ENCODE assay signal across 8 mouse cellular contexts in genomic region chr10:120751295-120751722, GRCm38 (mm10).
DNase-seq lines count a peak whose midpoint lies in the region; ATAC-seq lines count a peak whose summit lies in the region.

No protein-coding gene starts in this region.

- DNase-seq in midbrain, embryonic 14.5 days = peak; percentile 49
- DNase-seq in midbrain, embryonic 10.5 days (ENCODE audit: low spot score) = no peak
- peak; percentile 7 for DNase-seq in cerebellum, adult 11-12 months
- DNase-seq in heart, embryonic 10.5 days (ENCODE audit: low spot score) = peak; percentile 82
- DNase-seq in kidney, postnatal 10 days = peak; percentile 83
- peak; percentile 22 for DNase-seq in neural tube, embryonic 11.5 days (ENCODE audit: low spot score)

- no peak for ATAC-seq in midbrain, embryonic 14.5 days (ENCODE audit: low FRiP score, low TSS enrichment)
- no peak for ATAC-seq in neural tube, embryonic 11.5 days (ENCODE audit: insufficient read depth, low FRiP score, low TSS enrichment)
- ATAC-seq in granulocyte monocyte progenitor cell, adult 5-6 weeks (replicated peaks; ENCODE audit: poor library complexity, severe bottlenecking) = no peak
- ATAC-seq in midbrain, embryonic 16.5 days = no peak

- H3K4me2 ChIP-seq in midbrain, embryonic 14.5 days (ENCODE audit: low read length) = no peak overlapping the region
- no peak overlapping the region for H3K4me2 ChIP-seq in neural tube, embryonic 11.5 days (ENCODE audit: low read depth)
- no peak overlapping the region for H3K4me2 ChIP-seq in midbrain, embryonic 16.5 days (ENCODE audit: low read length)

- no peaks in the 10 kb centered on the region for H3K36me3 ChIP-seq in midbrain, embryonic 14.5 days (ENCODE audit: control insufficient read depth, insufficient read depth, low read length)
- no peaks in the 10 kb centered on the region for H3K36me3 ChIP-seq in midbrain, embryonic 10.5 days
- H3K36me3 ChIP-seq in heart, embryonic 10.5 days = no peaks in the 10 kb centered on the region
- no peaks in the 10 kb centered on the region for H3K36me3 ChIP-seq in neural tube, embryonic 11.5 days (ENCODE audit: control insufficient read depth, insufficient read depth, low read length)
- H3K36me3 ChIP-seq in midbrain, embryonic 16.5 days (ENCODE audit: control insufficient read depth, insufficient read depth, low read length) = no peaks in the 10 kb centered on the region

- H3K27ac ChIP-seq in midbrain, embryonic 14.5 days (replicated peaks; ENCODE audit: low read depth, low read length) = no peak overlapping the region
- H3K27ac ChIP-seq in midbrain, embryonic 10.5 days (replicated peaks) = no peak overlapping the region
- peak overlapping the region; percentile 85 for H3K27ac ChIP-seq in heart, embryonic 10.5 days
- H3K27ac ChIP-seq in neural tube, embryonic 11.5 days (ENCODE audit: low read depth, low read length) = no peak overlapping the region
- no peak overlapping the region for H3K27ac ChIP-seq in midbrain, embryonic 16.5 days (ENCODE audit: low read length)

- H3K27me3 ChIP-seq in midbrain, embryonic 14.5 days (ENCODE audit: control insufficient read depth, insufficient read depth, low read length) = peaks cover 5% of the 10 kb centered on the region; the same call in 1 of the 2 replicates
- H3K27me3 ChIP-seq in midbrain, embryonic 10.5 days (ENCODE audit: low read depth, poor library complexity, severe bottlenecking) = peaks cover 14% of the 10 kb centered on the region
- H3K27me3 ChIP-seq in heart, embryonic 10.5 days (ENCODE audit: insufficient read depth, poor library complexity, severe bottlenecking) = no peaks in the 10 kb centered on the region
- H3K27me3 ChIP-seq in neural tube, embryonic 11.5 days (ENCODE audit: control insufficient read depth, insufficient read depth, low read length) = no peaks in the 10 kb centered on the region
- no peaks in the 10 kb centered on the region for H3K27me3 ChIP-seq in midbrain, embryonic 16.5 days (ENCODE audit: control insufficient read depth, insufficient read depth, low read depth, low read length)

- no peaks in the 10 kb centered on the region for H3K9me3 ChIP-seq in midbrain, embryonic 14.5 days (ENCODE audit: control insufficient read depth, low read length)
- 0 out of 2 replicates have a peak, but pooled peaks cover 3% of the 10 kb centered on the region for H3K9me3 ChIP-seq in midbrain, embryonic 10.5 days (replicated peaks)
- H3K9me3 ChIP-seq in heart, embryonic 10.5 days = no peaks in the 10 kb centered on the region
- no peaks in the 10 kb centered on the region for H3K9me3 ChIP-seq in neural tube, embryonic 11.5 days (ENCODE audit: control insufficient read depth, low read length)
- 0 out of 2 replicates have a peak, but pooled peaks cover 2% of the 10 kb centered on the region for H3K9me3 ChIP-seq in midbrain, embryonic 16.5 days (replicated peaks; ENCODE audit: control insufficient read depth, low read length, poor library complexity, severe bottlenecking)

- no peak overlapping the region for H3K4me3 ChIP-seq in midbrain, embryonic 14.5 days (replicated peaks; ENCODE audit: low read depth, low read length)
- H3K4me3 ChIP-seq in midbrain, embryonic 10.5 days = no peak overlapping the region
- H3K4me3 ChIP-seq in heart, embryonic 10.5 days = no peak overlapping the region
- no peak overlapping the region for H3K4me3 ChIP-seq in neural tube, embryonic 11.5 days (ENCODE audit: low read depth, low read length)
- no peak overlapping the region for H3K4me3 ChIP-seq in midbrain, embryonic 16.5 days (ENCODE audit: low read depth, low read length)

- no peak overlapping the region for H3K9ac ChIP-seq in midbrain, embryonic 14.5 days (replicated peaks; ENCODE audit: low read length)
- no peak overlapping the region for H3K9ac ChIP-seq in neural tube, embryonic 11.5 days (ENCODE audit: low read length)
- H3K9ac ChIP-seq in midbrain, embryonic 16.5 days (ENCODE audit: low read depth, low read length) = no peak overlapping the region

- no peaks in the 10 kb centered on the region for H3K4me1 ChIP-seq in midbrain, embryonic 14.5 days (ENCODE audit: control insufficient read depth, insufficient read depth, low read length)
- peaks cover 9% of the 10 kb centered on the region for H3K4me1 ChIP-seq in midbrain, embryonic 10.5 days
- H3K4me1 ChIP-seq in heart, embryonic 10.5 days = peaks cover 13% of the 10 kb centered on the region
- no peaks in the 10 kb centered on the region for H3K4me1 ChIP-seq in neural tube, embryonic 11.5 days (ENCODE audit: control insufficient read depth, insufficient read depth, low read length)
- no peaks in the 10 kb centered on the region for H3K4me1 ChIP-seq in midbrain, embryonic 16.5 days (ENCODE audit: control insufficient read depth, insufficient read depth, low read length)

- 73% methylated on average over 11 of the region's 11 CpGs for WGBS in midbrain, embryonic 14.5 days
- 83% methylated on average over 11 of the region's 11 CpGs for WGBS in midbrain, embryonic 10.5 days
- WGBS in heart, embryonic 10.5 days = 55% methylated on average over 11 of the region's 11 CpGs
- WGBS in neural tube, embryonic 11.5 days = 75% methylated on average over 11 of the region's 11 CpGs
- 71% methylated on average over 11 of the region's 11 CpGs for WGBS in midbrain, embryonic 16.5 days
